Mouse (Mus musculus) CH12.LX (cell line): ENCODE results near the gene Ncoa4.
"Not testable (repeated sequence)": the region's sequence is repeated elsewhere in the genome, so short reads cannot be mapped to it uniquely, and the experiment has no call there.

Experiments
- CHD1 ChIP-seq: IDR thresholded peaks from 2 replicates; pipeline ENCODE4 v1.6.1; 2012; ENCODE audit warnings: low read depth, low read length, improper control_type of control experiment, inconsistent platforms
- CTCF ChIP-seq, 2 experiments: IDR thresholded peaks in 1 of 2; conservative IDR thresholded peaks in 1 of 2; 2 replicates each; pipeline ENCODE4 v1.5.1; 2011 to 2012; ENCODE audit warnings: low read depth in 2 of 2, low read length in 2 of 2, improper control_type of control experiment in 1 of 2, inconsistent platforms in 1 of 2, mild to moderate bottlenecking in 1 of 2, moderate library complexity in 1 of 2
- ETS1 ChIP-seq: conservative IDR thresholded peaks from 2 replicates; pipeline ENCODE4 v1.6.1; 2012; ENCODE audit warnings: low read depth, mild to moderate bottlenecking, inconsistent platforms, low read length, improper control_type of control experiment, moderate library complexity
- JUND ChIP-seq: conservative IDR thresholded peaks from 2 replicates; pipeline ENCODE4 v1.6.1; 2011; ENCODE audit warnings: low read depth, low read length, improper control_type of control experiment
- MEF2A ChIP-seq: IDR thresholded peaks from 2 replicates; pipeline ENCODE4 v1.6.1; 2014; ENCODE audit warnings: low read depth, mild to moderate bottlenecking, inconsistent platforms, low read length, improper control_type of control experiment, borderline replicate concordance
- MYC ChIP-seq: IDR thresholded peaks from 2 replicates; pipeline ENCODE4 v1.6.1; 2011; ENCODE audit warnings: low read depth, mild to moderate bottlenecking, improper control_type of control experiment, low read length
- NRF1 ChIP-seq: IDR thresholded peaks from 2 replicates; pipeline ENCODE4 v1.6.1; 2014; ENCODE audit warnings: low read depth, mild to moderate bottlenecking, inconsistent platforms, low read length, improper control_type of control experiment, moderate library complexity
- POLR2A ChIP-seq: IDR thresholded peaks from 2 replicates; pipeline ENCODE4 v1.6.1; 2011; ENCODE audit warnings: low read depth, mild to moderate bottlenecking, improper control_type of control experiment, low read length
- POLR2AphosphoS2 ChIP-seq: IDR thresholded peaks from 2 replicates; pipeline ENCODE4 v1.6.1; 2011; ENCODE audit warnings: low read depth, low read length, improper control_type of control experiment
- RAD21 ChIP-seq: IDR thresholded peaks from 2 replicates; pipeline ENCODE4 v1.6.1; 2011; ENCODE audit warnings: low read depth, mild to moderate bottlenecking, low read length, improper control_type of control experiment, moderate library complexity
- TCF12 ChIP-seq: IDR thresholded peaks from 2 replicates; pipeline ENCODE4 v1.6.1; 2014; ENCODE audit warnings: low read depth, mild to moderate bottlenecking, inconsistent platforms, low read length, improper control_type of control experiment
- USF2 ChIP-seq: conservative IDR thresholded peaks from 2 replicates; pipeline ENCODE4 v1.6.1; 2011; ENCODE audit warnings: low read depth, low read length, improper control_type of control experiment
- ZKSCAN1 ChIP-seq: IDR thresholded peaks from 2 replicates; pipeline ENCODE4 v1.6.1; 2012; ENCODE audit warnings: low read depth, inconsistent platforms, low read length, improper control_type of control experiment, borderline replicate concordance

DNA sequence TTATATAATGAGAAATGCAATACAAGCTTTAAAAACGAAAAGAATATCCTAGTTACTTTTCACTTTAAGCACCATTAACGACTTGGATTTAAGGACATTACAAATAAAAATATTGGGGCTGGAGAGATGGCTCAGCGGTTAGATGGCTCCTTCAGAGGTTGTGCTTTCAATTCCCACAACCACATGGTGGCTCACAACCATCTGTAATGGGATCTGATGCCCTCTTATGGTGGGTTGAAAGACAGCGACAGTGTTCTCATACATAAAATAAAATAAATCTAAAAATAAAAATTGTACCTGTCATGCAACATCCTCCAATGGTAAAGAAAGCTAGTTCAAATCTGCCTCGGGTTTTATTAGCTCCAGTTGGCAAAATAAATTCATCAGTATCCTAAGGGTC is 33.9 kb downstream of the Ncoa4 start:
- TF ChIP-seq MEF2A, USF2, JUND, NRF1, ZKSCAN1, POLR2A, TCF12, POLR2AphosphoS2, ETS1, RAD21, CHD1, MYC: not testable (repeated sequence)
- peak in 1 of 2 experiments; percentile 66; a peak in 2 of 4 replicates for TF ChIP-seq CTCF (conservative IDR thresholded peaks at IDR 0.05 in 1 of 2, IDR thresholded peaks at IDR 0.05 in 1 of 2; ENCODE audit: low read depth in 2 of 2, low read length in 2 of 2)
